Mouse (Mus musculus): ENCODE measurements around the gene AI464131.
A peak's percentile ranks its signal among the peaks of the same experiment; 100 is the strongest.
"Not testable (repeated sequence)": the region's sequence is repeated elsewhere in the genome, so short reads cannot be mapped to it uniquely, and the experiment has no call there.

Gene AI464131

GRCm38 (mm10) chr4:41470684-41471383, 32.0 kb downstream of the AI464131 start:
- DNase-seq (ENCODE audit: extremely low spot score, low read depth, low spot score) = no peak

GRCm38 (mm10) chr4:41470051-41470683, 32.7 kb downstream of the AI464131 start:
- no peak for DNase-seq (ENCODE audit: extremely low spot score, low read depth, low spot score)

- no peak for DNase-seq (ENCODE audit: extremely low spot score, low read depth, low spot score)
Measured at GRCm38 (mm10) chr4:41469199-41469598, 33.7 kb downstream of the AI464131 start.

DNA sequence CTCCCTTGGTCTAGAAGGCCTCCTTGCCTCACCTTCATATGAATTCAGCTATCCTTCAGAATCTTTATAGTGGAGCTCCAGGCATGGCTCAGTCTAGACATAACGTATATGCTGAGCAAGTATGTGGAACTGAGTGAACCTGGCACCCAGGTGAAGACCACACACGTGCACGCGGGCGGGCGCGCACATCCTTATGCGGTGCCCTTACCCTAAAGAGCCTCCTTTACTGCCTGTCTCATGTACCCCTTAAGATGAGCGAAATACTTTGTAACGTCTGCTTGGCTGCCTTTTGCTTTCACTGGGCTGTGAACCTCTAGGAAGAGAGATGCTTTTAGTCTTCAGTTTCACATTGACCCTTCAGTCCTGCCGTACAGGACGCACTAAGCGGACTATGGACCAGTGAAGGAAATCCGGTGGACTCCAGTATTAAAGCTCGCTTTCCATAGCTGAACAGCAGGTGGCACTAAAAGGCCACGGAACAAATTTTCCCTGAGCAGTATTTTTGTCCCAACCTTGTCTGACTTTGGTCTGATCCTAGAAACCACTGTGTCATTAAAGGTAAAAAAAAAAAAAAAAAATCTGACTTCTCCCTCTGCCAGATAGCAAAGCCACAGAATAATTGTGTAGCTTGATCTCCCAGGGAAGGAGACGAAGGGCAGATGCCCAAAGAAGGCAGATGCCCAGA, 34.3 kb downstream of the AI464131 start:
- DNase-seq (ENCODE audit: extremely low spot score, low read depth, low spot score) = no peak

DNA sequence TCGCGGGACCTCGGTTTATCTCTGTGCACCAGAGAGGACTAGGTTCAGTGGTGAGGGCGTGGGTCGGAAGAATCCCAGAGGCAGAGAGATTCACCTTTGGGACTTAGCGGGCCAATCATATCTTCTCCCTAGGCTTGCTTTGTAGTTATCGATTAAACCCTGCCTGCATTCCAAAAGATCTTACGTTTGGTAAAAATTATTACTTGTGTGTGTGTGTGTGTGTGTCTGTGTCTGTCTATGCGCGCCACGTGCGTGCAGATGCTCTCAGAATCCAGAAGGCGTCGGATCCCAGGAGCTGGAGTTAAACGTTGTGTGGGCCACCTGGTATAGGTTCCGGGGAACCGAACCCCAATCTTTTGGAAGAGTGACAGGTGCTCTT, 37.6 kb downstream of the AI464131 start:
- no peak for DNase-seq (ENCODE audit: extremely low spot score, low read depth, low spot score)

DNA sequence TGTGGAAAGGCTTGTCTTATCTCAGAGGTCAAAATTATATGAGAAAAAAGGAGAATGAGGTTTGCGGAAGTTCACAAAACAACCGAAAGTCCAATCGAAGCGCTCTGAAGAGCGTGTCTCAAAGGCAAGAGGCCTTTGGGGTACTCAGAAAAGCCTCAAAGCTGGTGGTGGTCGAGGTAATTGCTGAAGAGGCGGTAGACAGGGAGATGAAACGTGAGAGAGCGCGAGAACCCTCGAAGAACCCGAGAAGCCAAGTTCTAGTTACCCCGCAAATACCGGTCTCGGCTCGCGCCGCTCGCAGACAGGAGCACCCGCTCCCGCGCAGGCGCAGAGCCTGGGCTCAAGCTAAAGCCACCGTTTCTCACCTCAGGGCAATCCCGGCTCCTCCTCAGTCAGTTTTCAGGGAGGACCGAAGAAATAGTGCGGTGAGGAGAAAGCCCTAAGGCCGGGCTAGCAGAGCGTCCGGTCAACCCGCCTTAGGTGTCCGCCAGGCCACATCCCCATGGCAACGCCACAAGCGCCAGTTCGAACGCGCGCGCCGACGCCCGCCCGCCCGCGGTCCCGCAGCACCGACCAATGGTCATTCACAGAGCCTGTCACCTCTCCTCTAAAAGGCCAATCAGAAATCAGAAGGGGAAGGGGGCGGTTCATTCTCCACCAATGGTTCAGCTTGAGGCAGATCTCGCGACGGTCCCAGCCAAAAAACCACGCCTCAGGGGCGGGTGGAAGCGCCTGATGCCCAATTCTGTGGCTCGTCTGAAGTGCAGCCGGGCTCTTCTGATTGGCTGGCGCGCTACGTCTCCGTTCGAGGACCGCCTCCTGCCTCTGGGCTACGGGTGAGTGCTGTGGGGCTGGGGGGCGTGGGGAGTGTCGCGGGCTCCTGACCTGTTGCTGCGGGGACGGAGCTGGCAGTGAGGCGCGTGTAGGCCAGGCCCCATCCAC, 38.3 kb downstream of the AI464131 start, which contains the start of the genes Kif24 and Nudt2:
TSS of gene Kif24 (minus strand) at position 543 of the 942 bp plus-strand sequence.
TSS of gene Nudt2 (plus strand) at position 807 of the 942 bp plus-strand sequence.
- DNase-seq (ENCODE audit: extremely low spot score, low read depth, low spot score) = peak; percentile 94

DNA sequence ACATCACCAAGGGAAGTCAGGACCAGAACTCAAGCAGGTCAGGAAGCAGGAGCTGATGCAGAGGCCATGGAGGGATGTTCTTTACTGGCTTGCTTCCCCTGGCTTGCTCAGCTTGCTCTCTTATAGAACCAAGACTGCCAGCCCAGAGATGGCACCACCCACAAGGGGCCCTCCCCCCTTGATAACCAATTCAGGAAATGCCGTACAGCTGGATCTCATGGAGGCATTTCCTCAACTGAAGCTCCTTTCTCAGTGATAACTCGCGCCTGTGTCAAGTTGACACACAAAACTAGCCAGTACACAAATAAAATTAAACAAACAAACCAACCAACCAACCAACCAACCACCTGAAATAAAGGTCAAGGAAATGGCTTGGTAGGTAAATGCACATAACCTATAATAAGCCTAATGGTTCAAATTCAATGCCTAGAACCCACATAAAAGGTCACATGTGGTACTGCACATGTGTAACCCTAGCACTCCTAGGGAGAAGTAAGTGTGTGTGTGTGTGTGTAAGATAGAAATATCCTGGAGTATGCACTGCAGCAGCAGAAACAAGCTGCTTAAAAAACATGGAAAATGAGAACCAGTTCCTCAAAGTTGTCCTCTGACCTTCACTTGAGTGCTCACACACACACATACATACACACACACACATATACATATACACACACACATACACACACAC, 39.7 kb downstream of the AI464131 start:
- DNase-seq (ENCODE audit: extremely low spot score, low read depth, low spot score) = not testable (repeated sequence)

- no peak for DNase-seq (ENCODE audit: extremely low spot score, low read depth, low spot score)
Measured at GRCm38 (mm10) chr4:41460690-41461089, 42.2 kb downstream of the AI464131 start.

- no peak for DNase-seq (ENCODE audit: extremely low spot score, low read depth, low spot score)
Measured at GRCm38 (mm10) chr4:41447595-41447994, 55.3 kb downstream of the AI464131 start.
